Mouse (Mus musculus): ENCODE results near the gene Trub2. TPM values are rescaled to one million over a fixed set of nuclear protein-coding genes. Genes with fewer than 3 reads are reported as not detected.

The Trub2 gene
- polyA plus RNA-seq (2014; fragmentation: Nextera tagmentation; extraction: Ambion mirVana), result 21.0 and 25.6 TPM in 2 replicates

- H3K4me1 ChIP-seq (ENCODE audit: control insufficient read depth, insufficient read depth, low read length), result peaks cover 14% of the 10 kb centered on the region
- H3K27me3 ChIP-seq (ENCODE audit: control insufficient read depth, insufficient read depth, low read length), result no peaks in the 10 kb centered on the region
- H3K27ac ChIP-seq (ENCODE audit: low read depth, low read length), result peak within 1 kb of the TSS; percentile 23; the same call in 1 of the 2 replicates
- peak within 1 kb of the TSS; percentile 91 for H3K4me2 ChIP-seq
- under 1% methylated on average over 45 of the region's 45 CpGs for WGBS (ENCODE audit: insufficient replicate concordance)
- peaks cover 27% of the 10 kb centered on the region for H3K36me3 ChIP-seq (ENCODE audit: control insufficient read depth, insufficient read depth, low read length)
- peak; percentile 84 for ATAC-seq (replicated peaks; ENCODE audit: insufficient number of reproducible peaks, low FRiP score, low TSS enrichment)
- peak within 1 kb of the TSS; percentile 74 for H3K9ac ChIP-seq (ENCODE audit: low read depth, low read length)
- H3K4me3 ChIP-seq (ENCODE audit: low read depth, low read length), result peak within 1 kb of the TSS; percentile 64
- no peaks in the 10 kb centered on the region for H3K9me3 ChIP-seq (replicated peaks; ENCODE audit: control insufficient read depth, low read length)
Measured at GRCm38 (mm10) chr2:29787937-29788681, at the start of gene Trub2. Trub2 (minus strand) TSS chr2:29788502.

- Histone ChIP-seq H3K4me3 (ENCODE audit: low read depth, low read length) (no peak overlapping the region), H3K27ac (ENCODE audit: low read depth, low read length) (no peak overlapping the region), H3K36me3 (ENCODE audit: control insufficient read depth, insufficient read depth, low read length) (peaks cover 18% of the 10 kb centered on the region), H3K9ac (ENCODE audit: low read depth, low read length) (no peak overlapping the region), H3K9me3 (replicated peaks; ENCODE audit: control insufficient read depth, low read length) (no peaks in the 10 kb centered on the region), H3K4me1 (ENCODE audit: control insufficient read depth, insufficient read depth, low read length) (no peaks in the 10 kb centered on the region), H3K27me3 (ENCODE audit: control insufficient read depth, insufficient read depth, low read length) (no peaks in the 10 kb centered on the region), H3K4me2 (no peak overlapping the region)
- WGBS (ENCODE audit: insufficient replicate concordance), result 71% methylated on average over 2 of the region's 2 CpGs
- no peak for ATAC-seq (replicated peaks; ENCODE audit: insufficient number of reproducible peaks, low FRiP score, low TSS enrichment)
Measured at GRCm38 (mm10) chr2:29835391-29835899, 47.1 kb upstream of the Trub2 start.

GRCm38 (mm10) chr2:29833796-29834195, 45.5 kb upstream of the Trub2 start:
- H3K9me3 ChIP-seq (replicated peaks; ENCODE audit: control insufficient read depth, low read length), result no peaks in the 10 kb centered on the region
- no peak overlapping the region for H3K9ac ChIP-seq (ENCODE audit: low read depth, low read length)
- WGBS (ENCODE audit: insufficient replicate concordance), result 93% methylated on average over 5 of the region's 5 CpGs
- peaks cover 15% of the 10 kb centered on the region for H3K36me3 ChIP-seq (ENCODE audit: control insufficient read depth, insufficient read depth, low read length)
- no peak overlapping the region for H3K4me3 ChIP-seq (ENCODE audit: low read depth, low read length)
- no peaks in the 10 kb centered on the region for H3K4me1 ChIP-seq (ENCODE audit: control insufficient read depth, insufficient read depth, low read length)
- H3K27me3 ChIP-seq (ENCODE audit: control insufficient read depth, insufficient read depth, low read length), result no peaks in the 10 kb centered on the region
- H3K4me2 ChIP-seq, result no peak overlapping the region
- no peak for ATAC-seq (replicated peaks; ENCODE audit: insufficient number of reproducible peaks, low FRiP score, low TSS enrichment)
- no peak overlapping the region for H3K27ac ChIP-seq (ENCODE audit: low read depth, low read length)

GRCm38 (mm10) chr2:29831106-29831505, 42.8 kb upstream of the Trub2 start:
- H3K4me3 ChIP-seq (ENCODE audit: low read depth, low read length), result no peak overlapping the region
- H3K27me3 ChIP-seq (ENCODE audit: control insufficient read depth, insufficient read depth, low read length), result no peaks in the 10 kb centered on the region
- no peaks in the 10 kb centered on the region for H3K9me3 ChIP-seq (replicated peaks; ENCODE audit: control insufficient read depth, low read length)
- peaks cover 12% of the 10 kb centered on the region; the same call in 1 of the 2 replicates for H3K36me3 ChIP-seq (ENCODE audit: control insufficient read depth, insufficient read depth, low read length)
- no peak overlapping the region for H3K4me2 ChIP-seq
- H3K27ac ChIP-seq (ENCODE audit: low read depth, low read length), result no peak overlapping the region
- ATAC-seq (replicated peaks; ENCODE audit: insufficient number of reproducible peaks, low FRiP score, low TSS enrichment), result no peak
- H3K9ac ChIP-seq (ENCODE audit: low read depth, low read length), result no peak overlapping the region
- 85% methylated on average over 4 of the region's 4 CpGs for WGBS (ENCODE audit: insufficient replicate concordance)
- H3K4me1 ChIP-seq (ENCODE audit: control insufficient read depth, insufficient read depth, low read length), result 0 out of 2 replicates have a peak, but pooled peaks cover 8% of the 10 kb centered on the region

- no peaks in the 10 kb centered on the region for H3K27me3 ChIP-seq (ENCODE audit: control insufficient read depth, insufficient read depth, low read length)
- no peak for ATAC-seq (replicated peaks; ENCODE audit: insufficient number of reproducible peaks, low FRiP score, low TSS enrichment)
- 0 out of 2 replicates have a peak, but pooled peaks cover 8% of the 10 kb centered on the region for H3K4me1 ChIP-seq (ENCODE audit: control insufficient read depth, insufficient read depth, low read length)
- 4% methylated on average over 12 of the region's 12 CpGs for WGBS (ENCODE audit: insufficient replicate concordance)
- peak overlapping the region; percentile 88 for H3K4me3 ChIP-seq (ENCODE audit: low read depth, low read length)
- peak overlapping the region; percentile 64; the same call in 1 of the 2 replicates for H3K27ac ChIP-seq (ENCODE audit: low read depth, low read length)
- peak overlapping the region; percentile 89 for H3K9ac ChIP-seq (ENCODE audit: low read depth, low read length)
- no peaks in the 10 kb centered on the region for H3K9me3 ChIP-seq (replicated peaks; ENCODE audit: control insufficient read depth, low read length)
- H3K36me3 ChIP-seq (ENCODE audit: control insufficient read depth, insufficient read depth, low read length), result peaks cover 5% of the 10 kb centered on the region; the same call in 1 of the 2 replicates
- peak overlapping the region; percentile 75 for H3K4me2 ChIP-seq
Measured at GRCm38 (mm10) chr2:29827709-29828024, 39.4 kb upstream of the Trub2 start.

- Histone ChIP-seq H3K27me3 (ENCODE audit: control insufficient read depth, insufficient read depth, low read length) (no peaks in the 10 kb centered on the region), H3K27ac (ENCODE audit: low read depth, low read length) (peak overlapping the region; percentile 86)
- WGBS (ENCODE audit: insufficient replicate concordance), result under 1% methylated on average over 48 of the region's 48 CpGs
Measured at GRCm38 (mm10) chr2:29826926-29827708, 38.8 kb upstream of the Trub2 start.

GRCm38 (mm10) chr2:29826318-29826925, 38.1 kb upstream of the Trub2 start:
- Histone ChIP-seq H3K9me3 (replicated peaks; ENCODE audit: control insufficient read depth, low read length) (no peaks in the 10 kb centered on the region), H3K9ac (ENCODE audit: low read depth, low read length) (peak overlapping the region; percentile 89), H3K4me2 (peak overlapping the region; percentile 66), H3K27ac (ENCODE audit: low read depth, low read length) (peak overlapping the region; percentile 86), H3K36me3 (ENCODE audit: control insufficient read depth, insufficient read depth, low read length) (no peaks in the 10 kb centered on the region), H3K4me1 (ENCODE audit: control insufficient read depth, insufficient read depth, low read length) (0 out of 2 replicates have a peak, but pooled peaks cover 8% of the 10 kb centered on the region), H3K4me3 (ENCODE audit: low read depth, low read length) (peak overlapping the region; percentile 88), H3K27me3 (ENCODE audit: control insufficient read depth, insufficient read depth, low read length) (no peaks in the 10 kb centered on the region)
- ATAC-seq (replicated peaks; ENCODE audit: insufficient number of reproducible peaks, low FRiP score, low TSS enrichment), result no peak
- 12% methylated on average over 11 of the region's 11 CpGs for WGBS (ENCODE audit: insufficient replicate concordance)

More at GRCm38 (mm10) chr2:29826926-29827708, 38.8 kb upstream of the Trub2 start:
- peak; percentile 87 for ATAC-seq (replicated peaks; ENCODE audit: insufficient number of reproducible peaks, low FRiP score, low TSS enrichment)
- H3K4me3 ChIP-seq (ENCODE audit: low read depth, low read length), result peak overlapping the region; percentile 88
- peak overlapping the region; percentile 89 for H3K9ac ChIP-seq (ENCODE audit: low read depth, low read length)
- H3K36me3 ChIP-seq (ENCODE audit: control insufficient read depth, insufficient read depth, low read length), result 0 out of 2 replicates have a peak, but pooled peaks cover 3% of the 10 kb centered on the region
- peak overlapping the region; percentile 75 for H3K4me2 ChIP-seq
- 0 out of 2 replicates have a peak, but pooled peaks cover 8% of the 10 kb centered on the region for H3K4me1 ChIP-seq (ENCODE audit: control insufficient read depth, insufficient read depth, low read length)
- no peaks in the 10 kb centered on the region for H3K9me3 ChIP-seq (replicated peaks; ENCODE audit: control insufficient read depth, low read length)

All from heart, embryonic 11.5 days (tissue).